Mouse (Mus musculus) R1 (cell line): Measurements from ENCODE around the gene Tmcc1.

Experiments
- DNase-seq: peaks from one replicate; pipeline ENCODE4 v3.0.0-alpha.2; 2018; ENCODE audit warnings: low read depth, low spot score

Gene Tmcc1

GRCm38 (mm10) chr6:116014111-116014510 is 179.2 kb downstream of the Tmcc1 start:
- no peak for DNase-seq

- DNase-seq, result no peak
These were observed 179.6 kb downstream of the Tmcc1 start for GRCm38 (mm10) chr6:116013687-116014086.

- DNase-seq, result peak; percentile 59
These were observed 182.7 kb downstream of the Tmcc1 start for GRCm38 (mm10) chr6:116010541-116010940.

- peak; percentile 56 for DNase-seq
These were observed 183.9 kb downstream of the Tmcc1 start for GRCm38 (mm10) chr6:116009426-116009825.

GRCm38 (mm10) chr6:116007561-116008173 is 185.6 kb downstream of the Tmcc1 start:
- peak; percentile 78 for DNase-seq

- no peak for DNase-seq
These were observed 186.6 kb downstream of the Tmcc1 start for GRCm38 (mm10) chr6:116006731-116007130.

GRCm38 (mm10) chr6:116005959-116006288 is 187.4 kb downstream of the Tmcc1 start:
- DNase-seq, result no peak

- DNase-seq, result no peak
These were observed 187.9 kb downstream of the Tmcc1 start for GRCm38 (mm10) chr6:116005275-116005958.

- no peak for DNase-seq
These were observed 188.6 kb downstream of the Tmcc1 start for GRCm38 (mm10) chr6:116004716-116005115.

- no peak for DNase-seq
These were observed 189.2 kb downstream of the Tmcc1 start for GRCm38 (mm10) chr6:116004069-116004468.

GRCm38 (mm10) chr6:116003516-116003915 is 189.8 kb downstream of the Tmcc1 start:
- DNase-seq, result no peak

GRCm38 (mm10) chr6:116002311-116003104 is 190.8 kb downstream of the Tmcc1 start:
- DNase-seq, result no peak

GRCm38 (mm10) chr6:116000851-116001250 is 192.4 kb downstream of the Tmcc1 start:
- no peak for DNase-seq

- peak; percentile 77 for DNase-seq
These were observed 194.1 kb downstream of the Tmcc1 start for GRCm38 (mm10) chr6:115999227-115999626.

GRCm38 (mm10) chr6:115998758-115999157 is 194.5 kb downstream of the Tmcc1 start:
- no peak for DNase-seq

GRCm38 (mm10) chr6:115997726-115998311 is 195.5 kb downstream of the Tmcc1 start:
- no peak for DNase-seq

- DNase-seq, result no peak
These were observed 197.0 kb downstream of the Tmcc1 start for GRCm38 (mm10) chr6:115996171-115996851.

- no peak for DNase-seq
These were observed 197.8 kb downstream of the Tmcc1 start for GRCm38 (mm10) chr6:115995531-115995941.

- DNase-seq, result peak; percentile 74
These were observed 198.3 kb downstream of the Tmcc1 start, which contains the start of gene Plxnd1 for GRCm38 (mm10) chr6:115994877-115995520. Gene Plxnd1 (minus strand): TSS chr6:115995005.

GRCm38 (mm10) chr6:115994146-115994876 is 199.0 kb downstream of the Tmcc1 start:
- DNase-seq, result peak; percentile 24
